Mouse (Mus musculus) embryonic facial prominence, embryonic 13.5 days (tissue): ENCODE results near the gene Rbm42. TPM values are rescaled to one million over a fixed set of nuclear protein-coding genes. Genes with fewer than 3 reads are reported as not detected.

Experiments used
- ATAC-seq: fragments of 200-750 bp; cut with Nextera tagmentation; 2 replicates; pipeline ENCODE4 v1.8.0; 2017; ENCODE audit warnings: low read depth; ENCODE audit not compliant: insufficient number of reproducible peaks, insufficient read depth, low FRiP score, low TSS enrichment
- H3K27ac ChIP-seq: fragments of 300-500 bp; sonication (generic); 2 replicates; pipeline ENCODE4 v1.5.1; 2015; ENCODE audit warnings: moderate library complexity, mild to moderate bottlenecking, inconsistent platforms
- H3K27me3 ChIP-seq: fragments of 300-500 bp; sonication (generic); 2 replicates; pipeline ENCODE4 v1.6.1; 2015; ENCODE audit warnings: mild to moderate bottlenecking, inconsistent platforms
- H3K36me3 ChIP-seq: fragments of 300-500 bp; sonication (generic); 2 replicates; pipeline ENCODE4 v1.6.1; 2015; ENCODE audit warnings: mild to moderate bottlenecking, inconsistent platforms
- H3K4me1 ChIP-seq: fragments of 300-500 bp; sonication (generic); 2 replicates; pipeline ENCODE4 v1.6.1; 2015; ENCODE audit warnings: inconsistent platforms
- H3K4me2 ChIP-seq: fragments of 300-500 bp; sonication (generic); 2 replicates; pipeline ENCODE4 v1.6.1; 2015; ENCODE audit warnings: moderate library complexity, mild to moderate bottlenecking, inconsistent platforms
- H3K4me3 ChIP-seq: fragments of 300-500 bp; sonication (generic); 2 replicates; pipeline ENCODE4 v1.5.1; 2015; ENCODE audit warnings: mild to moderate bottlenecking, inconsistent platforms
- H3K9ac ChIP-seq: fragments of 300-500 bp; sonication (generic); 2 replicates; pipeline ENCODE4 v1.6.1; 2015; ENCODE audit warnings: mild to moderate bottlenecking, inconsistent platforms
- H3K9me3 ChIP-seq: fragments of 300-500 bp; sonication (generic); 2 replicates; pipeline ENCODE4 v1.6.1; 2016; ENCODE audit warnings: inconsistent platforms
- WGBS: fragments of 180-500 bp; shearing (Covaris S2); methylation state at CpG from one replicate; pipeline ENCODE4 v1.1.7; 2015; ENCODE audit warnings: mixed read lengths; 5-methylcytosine and 5-hydroxymethylcytosine counted together
- polyA plus RNA-seq: library from polyadenylated mRNA; unstranded; fragments of >200 nt; fragmentation: Nextera tagmentation; extraction: Ambion mirVana; gene quantifications from 2 replicates; pipeline ENCODE4 v1.2.1, GENCODE M21; 2015

The Rbm42 gene
- polyA plus RNA-seq, 1 experiment from 2014 or later, result 139 TPM

DNA sequence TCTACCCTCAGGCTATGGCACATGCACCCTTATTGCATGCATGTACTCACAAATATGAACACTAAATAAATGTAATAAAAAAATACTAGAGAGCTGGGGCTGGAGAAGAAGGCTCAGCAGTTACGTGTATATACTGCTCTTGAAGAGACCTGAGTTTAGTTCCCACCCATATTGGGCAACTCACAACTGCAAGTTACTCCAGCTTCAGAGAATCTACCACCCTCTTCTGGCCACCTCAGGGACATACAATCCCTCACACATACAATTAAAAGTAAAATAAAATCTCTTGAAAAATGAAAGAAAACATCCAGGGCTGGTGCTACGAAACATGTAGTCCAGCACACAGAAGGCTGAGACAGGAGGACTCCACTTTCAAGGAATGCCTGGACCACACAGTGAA is 35.7 kb downstream of the Rbm42 start:
- Histone ChIP-seq H3K36me3 (peaks cover 46% of the 10 kb centered on the region), H3K9me3 (no peaks in the 10 kb centered on the region), H3K4me1 (no peaks in the 10 kb centered on the region), H3K4me3 (no peak overlapping the region), H3K27me3 (no peaks in the 10 kb centered on the region), H3K4me2 (no peak overlapping the region), H3K27ac (no peak overlapping the region), H3K9ac (no peak overlapping the region)
- ATAC-seq, result no peak
- 81% methylated on average over 2 of the region's 2 CpGs for WGBS

DNA sequence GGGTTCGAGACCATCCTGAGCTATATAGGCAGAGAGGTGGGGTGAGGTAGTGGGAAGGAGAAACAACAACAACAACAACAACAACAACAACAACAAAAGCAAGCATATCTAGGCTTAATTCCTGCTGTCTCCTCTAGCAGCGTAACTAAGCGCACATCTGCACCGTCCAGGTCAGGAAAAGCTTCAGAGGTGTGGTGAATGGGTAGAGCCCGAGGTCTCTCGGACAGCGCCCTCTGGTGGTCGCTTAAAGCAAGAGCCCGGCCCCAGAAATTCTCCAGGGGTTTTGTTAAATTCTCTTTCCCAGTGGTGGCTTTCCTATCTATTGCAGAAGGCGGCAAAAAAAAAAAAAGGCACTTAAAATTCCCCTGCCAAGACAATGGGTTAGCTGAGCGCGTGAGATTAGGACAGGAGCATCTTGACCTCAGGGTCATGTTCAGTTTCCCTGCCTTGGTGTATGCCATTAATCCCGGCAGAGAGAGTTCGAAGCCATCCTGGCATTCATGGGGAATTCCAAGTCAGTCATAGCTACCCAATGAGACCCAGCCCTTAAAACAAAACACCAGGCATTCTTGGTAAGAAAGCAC is 36.5 kb downstream of the Rbm42 start:
- H3K36me3 ChIP-seq, result peaks cover 37% of the 10 kb centered on the region
- H3K27me3 ChIP-seq, result no peaks in the 10 kb centered on the region
- no peaks in the 10 kb centered on the region for H3K4me1 ChIP-seq
- ATAC-seq, result no peak
- no peak overlapping the region for H3K4me2 ChIP-seq
- no peaks in the 10 kb centered on the region for H3K9me3 ChIP-seq
- WGBS, result 25% methylated on average over 14 of the region's 14 CpGs
- no peak overlapping the region for H3K27ac ChIP-seq
- no peak overlapping the region for H3K9ac ChIP-seq
- no peak overlapping the region for H3K4me3 ChIP-seq

DNA sequence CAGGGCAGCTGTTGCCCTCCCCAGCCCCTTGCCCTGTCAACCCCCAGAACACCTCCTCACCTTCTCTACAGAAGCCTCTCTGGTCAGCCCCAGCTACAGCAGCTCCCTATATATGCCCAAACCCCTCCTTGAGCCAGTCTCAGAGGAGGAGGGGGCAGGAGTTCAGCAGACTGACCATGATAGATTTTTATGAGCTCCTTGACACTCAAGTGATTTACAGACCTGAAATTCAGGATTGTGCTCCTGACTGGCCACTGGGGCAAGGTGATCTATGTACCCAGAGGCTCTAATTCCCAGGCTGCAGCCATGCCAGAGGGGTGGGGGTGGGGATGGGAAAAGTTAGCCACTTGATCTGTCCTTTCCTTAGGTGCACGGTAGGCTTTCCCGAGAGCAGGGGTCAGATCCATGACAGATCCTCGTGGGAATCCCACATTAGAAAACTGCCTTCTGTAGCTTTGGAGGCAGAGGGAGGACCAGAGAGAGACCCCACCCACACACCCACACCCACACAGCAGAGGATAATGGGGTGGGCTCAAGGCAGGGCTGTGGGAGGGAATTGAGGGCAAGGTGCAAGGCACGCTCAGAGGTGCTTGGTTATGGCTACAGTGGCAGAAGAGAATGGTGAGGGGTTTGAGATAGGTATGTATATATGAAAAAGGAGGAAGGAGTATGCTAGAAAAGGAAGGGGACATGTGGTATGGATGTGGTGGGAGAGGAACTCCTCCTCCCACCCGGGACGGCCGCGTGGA is 37.3 kb downstream of the Rbm42 start, which contains the start of gene Upk1a:
Gene Upk1a, minus strand, starts transcription at position 194 of the 749 bp plus-strand sequence.
- peaks cover 29% of the 10 kb centered on the region for H3K36me3 ChIP-seq
- 71% methylated on average over 8 of the region's 8 CpGs for WGBS
- no peak for ATAC-seq
- H3K4me2 ChIP-seq, result no peak within 1 kb of the TSS
- H3K27ac ChIP-seq, result no peak within 1 kb of the TSS
- H3K9me3 ChIP-seq, result no peaks in the 10 kb centered on the region
- no peaks in the 10 kb centered on the region for H3K4me1 ChIP-seq
- no peak within 1 kb of the TSS for H3K9ac ChIP-seq
- H3K4me3 ChIP-seq, result no peak within 1 kb of the TSS
- no peaks in the 10 kb centered on the region for H3K27me3 ChIP-seq

DNA sequence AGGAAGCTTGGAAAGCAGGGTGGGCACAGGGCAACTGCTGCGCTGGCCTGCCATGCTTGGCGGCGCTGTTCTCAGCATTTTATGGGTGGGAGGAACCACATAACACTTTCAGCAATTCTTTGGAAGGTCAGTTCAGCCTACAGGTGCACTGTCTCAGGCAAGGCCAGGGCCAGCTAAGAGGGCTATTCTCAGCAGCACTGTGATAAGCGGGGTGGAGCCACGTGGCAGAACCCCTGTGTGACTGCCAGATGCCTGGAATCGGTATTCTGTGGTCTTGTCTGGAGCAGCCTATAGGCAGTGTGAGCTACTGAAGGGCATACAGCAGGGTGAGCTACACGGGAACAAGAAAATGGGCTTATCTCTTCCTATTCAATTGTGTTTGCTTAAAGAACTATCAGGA is 40.1 kb downstream of the Rbm42 start:
- no peaks in the 10 kb centered on the region for H3K4me1 ChIP-seq
- H3K36me3 ChIP-seq, result peaks cover 3% of the 10 kb centered on the region
- H3K4me2 ChIP-seq, result no peak overlapping the region
- no peak overlapping the region for H3K27ac ChIP-seq
- H3K9me3 ChIP-seq, result no peaks in the 10 kb centered on the region
- H3K9ac ChIP-seq, result no peak overlapping the region
- no peak overlapping the region for H3K4me3 ChIP-seq
- 54% methylated on average over 7 of the region's 7 CpGs for WGBS
- H3K27me3 ChIP-seq, result no peaks in the 10 kb centered on the region
- no peak for ATAC-seq

DNA sequence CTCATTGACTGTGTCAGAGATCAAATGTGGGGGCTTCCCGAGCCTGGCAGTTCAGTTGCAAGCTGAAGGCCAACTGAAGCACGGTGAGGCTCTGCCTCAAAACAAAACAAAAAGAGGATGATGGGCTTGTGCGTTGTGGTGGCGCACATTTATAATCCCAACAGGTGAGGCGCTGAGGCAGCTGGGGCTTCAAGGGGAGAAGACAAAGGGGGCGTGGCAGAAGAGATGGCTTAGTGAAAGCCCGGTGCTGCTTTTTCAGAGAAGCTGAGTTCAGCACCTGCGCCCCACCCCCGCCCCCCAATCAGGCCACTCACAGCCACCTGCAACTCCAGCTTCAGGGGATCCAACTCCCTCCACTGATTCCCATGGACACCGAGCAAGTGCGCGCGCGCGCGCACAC is 41.6 kb downstream of the Rbm42 start:
- no peak overlapping the region for H3K27ac ChIP-seq
- no peak overlapping the region for H3K4me3 ChIP-seq
- H3K36me3 ChIP-seq, result no peaks in the 10 kb centered on the region
- H3K9me3 ChIP-seq, result no peaks in the 10 kb centered on the region
- 47% methylated on average over 16 of the region's 16 CpGs for WGBS
- no peak overlapping the region for H3K4me2 ChIP-seq
- no peaks in the 10 kb centered on the region for H3K27me3 ChIP-seq
- no peak for ATAC-seq
- no peaks in the 10 kb centered on the region for H3K4me1 ChIP-seq
- no peak overlapping the region for H3K9ac ChIP-seq

DNA sequence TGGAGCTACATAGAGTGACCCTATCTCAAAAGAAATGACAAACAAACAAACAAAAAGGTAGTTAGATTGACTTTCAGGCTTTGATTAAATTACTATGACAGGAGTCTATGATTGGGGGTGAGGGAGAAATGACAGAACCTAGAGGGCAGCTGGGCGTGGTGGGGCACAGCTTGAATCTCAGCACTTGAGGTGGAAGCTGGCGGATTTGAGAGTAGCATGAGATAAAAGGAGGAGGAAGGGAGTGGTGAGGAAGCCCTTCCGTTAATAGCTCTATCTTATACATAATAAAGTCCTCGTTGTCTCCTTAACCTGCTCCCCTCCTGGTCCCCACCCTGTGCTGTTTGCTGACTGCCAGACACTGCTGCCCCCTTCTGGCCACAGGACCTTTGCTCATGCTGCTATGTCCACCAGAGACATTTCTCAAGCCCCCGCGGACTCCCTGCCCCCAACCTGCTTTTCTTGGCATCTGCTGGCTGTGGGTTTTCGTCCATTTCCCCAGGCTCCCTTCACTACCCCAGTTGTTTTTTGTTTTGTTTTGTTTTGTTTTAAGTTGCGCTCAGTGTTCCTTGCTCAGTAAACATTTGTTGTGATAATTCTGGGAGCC is 42.3 kb downstream of the Rbm42 start:
- no peak overlapping the region for H3K9ac ChIP-seq
- H3K4me1 ChIP-seq, result no peaks in the 10 kb centered on the region
- no peak for ATAC-seq
- H3K27me3 ChIP-seq, result no peaks in the 10 kb centered on the region
- no peak overlapping the region for H3K4me2 ChIP-seq
- WGBS, result 24% methylated on average over 8 of the region's 8 CpGs
- no peak overlapping the region for H3K4me3 ChIP-seq
- no peak overlapping the region for H3K27ac ChIP-seq
- no peaks in the 10 kb centered on the region for H3K9me3 ChIP-seq
- H3K36me3 ChIP-seq, result no peaks in the 10 kb centered on the region

DNA sequence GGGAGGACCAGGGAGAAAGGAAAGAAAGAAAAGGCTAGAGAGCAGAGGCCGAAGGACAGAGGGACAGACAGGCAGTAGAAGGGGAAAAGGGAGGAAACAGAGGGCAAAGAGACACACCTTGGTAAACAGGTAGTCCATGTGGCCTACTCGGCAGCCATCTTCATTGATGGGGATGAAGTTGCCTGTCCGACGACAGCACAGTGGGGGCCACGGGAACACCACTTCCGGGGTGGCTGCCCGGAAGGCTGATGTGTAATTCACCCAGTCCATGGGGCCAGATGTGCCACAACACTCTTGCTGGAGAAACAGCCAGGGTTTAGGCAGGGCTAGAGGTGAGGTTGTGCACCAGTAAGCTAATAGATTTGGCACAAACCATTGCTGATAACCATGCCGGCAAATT is 45.2 kb downstream of the Rbm42 start:
- ATAC-seq, result no peak
- no peaks in the 10 kb centered on the region for H3K27me3 ChIP-seq
- H3K9me3 ChIP-seq, result no peaks in the 10 kb centered on the region
- no peak overlapping the region for H3K4me2 ChIP-seq
- H3K4me1 ChIP-seq, result no peaks in the 10 kb centered on the region
- WGBS, result 91% methylated on average over 8 of the region's 8 CpGs
- H3K36me3 ChIP-seq, result no peaks in the 10 kb centered on the region
- no peak overlapping the region for H3K4me3 ChIP-seq
- H3K27ac ChIP-seq, result no peak overlapping the region
- 0 out of 2 replicates have a peak overlapping the region, but pooled peaks have one; percentile 36 for H3K9ac ChIP-seq

DNA sequence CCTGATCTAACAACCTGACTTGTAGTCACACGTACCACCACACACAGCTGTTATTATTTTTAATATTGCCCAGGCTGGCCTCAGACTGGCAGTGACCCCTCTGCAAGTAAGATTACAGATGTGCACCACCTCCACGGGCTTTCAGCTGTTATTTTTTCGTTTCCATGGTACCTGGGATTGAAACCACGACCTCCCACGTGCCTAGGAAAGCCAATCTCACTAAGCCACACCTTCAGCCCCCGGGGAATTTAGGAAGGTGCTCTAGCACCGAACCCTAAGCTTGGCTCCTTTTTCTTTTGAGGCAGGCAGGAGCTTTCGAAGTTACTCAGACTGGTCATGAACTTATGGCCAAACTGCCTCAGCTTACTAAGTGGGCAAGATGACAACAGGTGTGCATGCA is 45.7 kb downstream of the Rbm42 start:
- H3K27ac ChIP-seq, result no peak overlapping the region
- H3K9me3 ChIP-seq, result no peaks in the 10 kb centered on the region
- no peaks in the 10 kb centered on the region for H3K27me3 ChIP-seq
- H3K9ac ChIP-seq, result 0 out of 2 replicates have a peak overlapping the region, but pooled peaks have one; percentile 36
- no peak overlapping the region for H3K4me2 ChIP-seq
- H3K36me3 ChIP-seq, result no peaks in the 10 kb centered on the region
- no peak overlapping the region for H3K4me3 ChIP-seq
- WGBS, result 34% methylated on average over 8 of the region's 8 CpGs
- no peaks in the 10 kb centered on the region for H3K4me1 ChIP-seq
- no peak for ATAC-seq

DNA sequence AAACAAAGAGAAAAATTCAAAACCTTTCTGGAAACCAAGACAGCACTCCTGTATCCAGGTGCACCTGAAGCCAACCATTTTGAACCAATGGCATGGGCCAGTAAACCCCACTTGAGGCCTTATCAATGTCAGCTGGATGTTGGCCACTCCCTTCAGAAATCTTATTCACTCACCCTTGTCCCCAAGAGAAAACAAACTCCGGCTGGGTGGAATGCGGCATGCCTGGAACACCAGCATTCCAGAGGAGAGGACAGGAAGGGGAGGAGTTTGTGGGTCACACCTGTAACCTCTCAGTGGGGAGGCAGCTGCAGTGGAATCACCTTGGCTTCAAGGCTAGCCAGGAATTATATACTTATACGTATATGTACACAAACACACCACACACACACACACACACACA is 47.5 kb downstream of the Rbm42 start:
- Histone ChIP-seq H3K4me2 (no peak overlapping the region), H3K27me3 (no peaks in the 10 kb centered on the region), H3K9me3 (no peaks in the 10 kb centered on the region), H3K4me1 (no peaks in the 10 kb centered on the region), H3K36me3 (no peaks in the 10 kb centered on the region), H3K9ac (no peak overlapping the region), H3K4me3 (no peak overlapping the region), H3K27ac (no peak overlapping the region)
- ATAC-seq, result no peak
- WGBS, result 15% methylated on average over 3 of the region's 3 CpGs

DNA sequence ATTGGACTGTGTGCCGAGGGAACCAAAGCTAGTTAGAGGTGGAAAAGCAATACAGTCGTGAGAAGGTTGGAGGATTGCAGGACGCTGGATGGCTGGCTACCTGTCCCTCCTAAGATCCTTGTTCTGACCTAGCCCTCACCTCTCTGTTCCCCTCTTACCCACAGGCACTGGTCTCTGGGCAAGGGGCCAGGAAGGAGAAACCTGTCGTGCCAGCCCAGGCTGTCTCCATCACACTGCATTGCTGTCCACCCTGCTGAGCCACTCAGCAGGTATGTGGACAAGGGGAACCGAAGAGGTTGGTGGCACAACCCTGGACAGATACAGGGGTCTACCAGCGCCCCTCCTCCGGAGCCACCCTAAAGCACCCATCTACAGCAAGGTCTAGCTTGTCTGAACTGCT is 49.5 kb downstream of the Rbm42 start:
- 0 out of 2 replicates have a peak overlapping the region, but pooled peaks have one; percentile 48 for H3K27ac ChIP-seq
- no peak for ATAC-seq
- H3K4me2 ChIP-seq, result no peak overlapping the region
- 65% methylated on average over 7 of the region's 7 CpGs for WGBS
- H3K27me3 ChIP-seq, result no peaks in the 10 kb centered on the region
- no peak overlapping the region for H3K4me3 ChIP-seq
- H3K9ac ChIP-seq, result no peak overlapping the region
- no peaks in the 10 kb centered on the region for H3K9me3 ChIP-seq
- no peaks in the 10 kb centered on the region for H3K36me3 ChIP-seq
- H3K4me1 ChIP-seq, result no peaks in the 10 kb centered on the region

DNA sequence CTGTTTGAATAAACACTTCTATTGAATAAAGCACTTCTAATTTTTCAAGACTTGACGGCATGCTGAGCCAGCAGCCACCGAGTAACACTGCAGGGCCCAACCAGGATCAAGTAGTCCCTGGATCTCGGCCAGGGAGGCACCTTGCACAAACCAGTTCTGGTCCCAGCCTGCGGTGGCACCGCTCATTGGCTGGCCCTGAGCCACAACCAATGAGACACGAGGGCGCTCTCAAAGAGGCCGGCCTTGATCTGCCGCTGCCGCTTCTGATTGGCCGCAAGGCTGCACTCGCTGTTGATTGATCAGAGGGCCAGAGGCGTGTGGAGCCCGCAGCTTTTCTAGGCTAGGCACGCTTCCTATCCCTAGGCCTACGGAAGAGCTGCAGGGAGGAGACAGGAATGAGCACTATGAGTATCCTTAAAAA is 50.2 kb downstream of the Rbm42 start:
- ATAC-seq, result peak; percentile 87
- H3K4me3 ChIP-seq, result no peak overlapping the region
- no peaks in the 10 kb centered on the region for H3K36me3 ChIP-seq
- no peak overlapping the region for H3K9ac ChIP-seq
- no peaks in the 10 kb centered on the region for H3K4me1 ChIP-seq
- no peaks in the 10 kb centered on the region for H3K9me3 ChIP-seq
- 0 out of 2 replicates have a peak overlapping the region, but pooled peaks have one; percentile 48 for H3K27ac ChIP-seq
- whole genome bisulfite sequencing, result 2% methylated on average over 16 of the region's 16 CpGs
- H3K4me2 ChIP-seq, result no peak overlapping the region
- H3K27me3 ChIP-seq, result no peaks in the 10 kb centered on the region

DNA sequence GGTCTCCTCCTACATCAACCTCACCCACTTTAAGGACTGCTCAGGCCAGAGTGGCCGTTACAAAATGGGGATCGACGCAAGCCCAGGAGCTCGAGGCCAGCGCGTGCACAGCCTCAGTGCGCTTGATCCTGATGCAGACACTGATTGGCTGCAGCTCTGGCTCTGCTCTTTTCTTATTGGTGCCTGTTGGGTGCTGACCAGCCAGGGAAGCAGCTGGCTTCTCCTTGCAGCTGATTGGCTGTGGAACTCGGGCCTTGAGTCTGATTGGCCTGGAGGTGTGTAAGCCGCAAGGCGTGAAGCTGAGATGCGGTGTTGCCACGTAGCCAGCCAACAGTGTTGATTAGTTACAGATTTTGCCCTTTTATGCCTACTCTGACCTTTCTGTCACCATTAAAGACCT is 51.3 kb downstream of the Rbm42 start, which contains the start of gene Zbtb32:
Gene Zbtb32, minus strand, starts transcription at position 124 of the 400 bp plus-strand sequence.
- H3K9ac ChIP-seq, result no peak within 1 kb of the TSS
- H3K36me3 ChIP-seq, result no peaks in the 10 kb centered on the region
- ATAC-seq, result no peak
- H3K4me1 ChIP-seq, result no peaks in the 10 kb centered on the region
- WGBS, result 92% methylated on average over 12 of the region's 12 CpGs
- no peaks in the 10 kb centered on the region for H3K27me3 ChIP-seq
- no peak within 1 kb of the TSS for H3K4me3 ChIP-seq
- H3K9me3 ChIP-seq, result no peaks in the 10 kb centered on the region
- no peak within 1 kb of the TSS; the same call in 1 of the 2 replicates for H3K27ac ChIP-seq
- H3K4me2 ChIP-seq, result no peak within 1 kb of the TSS
